Mouse (Mus musculus): ENCODE results near the gene Josd2. TPM values are rescaled to one million over a fixed set of nuclear protein-coding genes. Genes with fewer than 3 reads are reported as not detected.

Josd2 gene
- polyA plus RNA-seq, 1 experiment from 2014 or later, result 134 TPM

- Histone ChIP-seq H3K9ac (peak overlapping the region; percentile 75), H3K9me3 (replicated peaks) (no peaks in the 10 kb centered on the region), H3K36me3 (no peaks in the 10 kb centered on the region), H3K27me3 (0 out of 2 replicates have a peak, but pooled peaks cover 4% of the 10 kb centered on the region), H3K4me2 (peak overlapping the region; percentile 65), H3K4me1 (replicated peaks) (peaks cover 46% of the 10 kb centered on the region), H3K4me3 (peak overlapping the region; percentile 56), H3K27ac (peak overlapping the region; percentile 99)
- ATAC-seq (replicated peaks; ENCODE audit: insufficient number of reproducible peaks, insufficient read depth, low FRiP score, low read depth), result no peak
- 10% methylated on average over 4 of the region's 4 CpGs for WGBS
These were observed 6.6 kb downstream of the Josd2 start for GRCm38 (mm10) chr7:44474419-44474818.

- Histone ChIP-seq H3K4me3 (peak overlapping the region; percentile 56), H3K4me1 (replicated peaks) (peaks cover 39% of the 10 kb centered on the region), H3K27ac (peak overlapping the region; percentile 99), H3K9me3 (replicated peaks) (no peaks in the 10 kb centered on the region), H3K36me3 (no peaks in the 10 kb centered on the region), H3K9ac (peak overlapping the region; percentile 75), H3K4me2 (peak overlapping the region; percentile 65), H3K27me3 (0 out of 2 replicates have a peak, but pooled peaks cover 4% of the 10 kb centered on the region)
- 12% methylated on average over 5 of the region's 5 CpGs for WGBS
- no peak for ATAC-seq (replicated peaks; ENCODE audit: insufficient number of reproducible peaks, insufficient read depth, low FRiP score, low read depth)
These were observed 7.3 kb downstream of the Josd2 start for GRCm38 (mm10) chr7:44475046-44475614.

GRCm38 (mm10) chr7:44482836-44483435 is 15.2 kb downstream of the Josd2 start:
- no peaks in the 10 kb centered on the region for H3K9me3 ChIP-seq (replicated peaks)
- peak overlapping the region; percentile 70 for H3K4me2 ChIP-seq
- H3K4me1 ChIP-seq (replicated peaks), result peaks cover 33% of the 10 kb centered on the region
- H3K4me3 ChIP-seq, result peak overlapping the region; percentile 36
- H3K36me3 ChIP-seq, result no peaks in the 10 kb centered on the region
- H3K27me3 ChIP-seq, result no peaks in the 10 kb centered on the region
- WGBS, result 27% methylated on average over 3 of the region's 3 CpGs
- no peak overlapping the region; the same call in 1 of the 2 replicates for H3K9ac ChIP-seq
- peak overlapping the region; percentile 41 for H3K27ac ChIP-seq
- no peak for ATAC-seq (replicated peaks; ENCODE audit: insufficient number of reproducible peaks, insufficient read depth, low FRiP score, low read depth)

GRCm38 (mm10) chr7:44484109-44484508 is 16.3 kb downstream of the Josd2 start:
- ATAC-seq (replicated peaks; ENCODE audit: insufficient number of reproducible peaks, insufficient read depth, low FRiP score, low read depth), result no peak
- no peak overlapping the region for H3K9ac ChIP-seq
- H3K4me1 ChIP-seq (replicated peaks), result peaks cover 35% of the 10 kb centered on the region
- H3K27me3 ChIP-seq, result no peaks in the 10 kb centered on the region
- H3K4me2 ChIP-seq, result peak overlapping the region; percentile 44
- WGBS, result 100% methylated on average over 1 of the region's 1 CpGs
- H3K9me3 ChIP-seq (replicated peaks), result no peaks in the 10 kb centered on the region
- peak overlapping the region; percentile 62 for H3K27ac ChIP-seq
- H3K36me3 ChIP-seq, result 0 out of 2 replicates have a peak, but pooled peaks cover under 1% of the 10 kb centered on the region
- peak overlapping the region; percentile 20 for H3K4me3 ChIP-seq

GRCm38 (mm10) chr7:44484841-44485571 is 17.2 kb downstream of the Josd2 start:
- peak overlapping the region; percentile 62 for H3K27ac ChIP-seq
- H3K36me3 ChIP-seq, result peaks cover 8% of the 10 kb centered on the region; the same call in 1 of the 2 replicates
- H3K27me3 ChIP-seq, result no peaks in the 10 kb centered on the region
- peak overlapping the region; percentile 44 for H3K4me2 ChIP-seq
- peaks cover 36% of the 10 kb centered on the region for H3K4me1 ChIP-seq (replicated peaks)
- ATAC-seq (replicated peaks; ENCODE audit: insufficient number of reproducible peaks, insufficient read depth, low FRiP score, low read depth), result 0 out of 2 replicates have a peak, but pooled peaks have one; percentile 14
- WGBS, result 26% methylated on average over 5 of the region's 5 CpGs
- no peak overlapping the region; the same call in 1 of the 2 replicates for H3K4me3 ChIP-seq
- H3K9me3 ChIP-seq (replicated peaks), result no peaks in the 10 kb centered on the region
- H3K9ac ChIP-seq, result no peak overlapping the region

GRCm38 (mm10) chr7:44485572-44486195 is 17.9 kb downstream of the Josd2 start:
- ATAC-seq (replicated peaks; ENCODE audit: insufficient number of reproducible peaks, insufficient read depth, low FRiP score, low read depth), result no peak
- Histone ChIP-seq H3K36me3 (peaks cover 15% of the 10 kb centered on the region; the same call in 1 of the 2 replicates), H3K9ac (no peak overlapping the region), H3K27ac (peak overlapping the region; percentile 62), H3K4me2 (no peak overlapping the region), H3K4me3 (no peak overlapping the region), H3K27me3 (no peaks in the 10 kb centered on the region), H3K4me1 (replicated peaks) (peaks cover 41% of the 10 kb centered on the region), H3K9me3 (replicated peaks) (no peaks in the 10 kb centered on the region)
- 68% methylated on average over 7 of the region's 7 CpGs for WGBS

- H3K9me3 ChIP-seq (replicated peaks), result no peaks in the 10 kb centered on the region
- H3K4me2 ChIP-seq, result no peak overlapping the region
- H3K27me3 ChIP-seq, result no peaks in the 10 kb centered on the region
- H3K9ac ChIP-seq, result no peak overlapping the region
- H3K27ac ChIP-seq, result peak overlapping the region; percentile 67
- 41% methylated on average over 13 of the region's 13 CpGs for WGBS
- no peak for ATAC-seq (replicated peaks; ENCODE audit: insufficient number of reproducible peaks, insufficient read depth, low FRiP score, low read depth)
- peaks cover 29% of the 10 kb centered on the region; the same call in 1 of the 2 replicates for H3K36me3 ChIP-seq
- no peak overlapping the region for H3K4me3 ChIP-seq
- peaks cover 41% of the 10 kb centered on the region for H3K4me1 ChIP-seq (replicated peaks)
These were observed 19.3 kb downstream of the Josd2 start for GRCm38 (mm10) chr7:44486927-44487575.

- Histone ChIP-seq H3K4me2 (no peak overlapping the region), H3K27me3 (no peaks in the 10 kb centered on the region), H3K36me3 (peaks cover 37% of the 10 kb centered on the region), H3K9me3 (replicated peaks) (no peaks in the 10 kb centered on the region), H3K4me1 (replicated peaks) (peaks cover 32% of the 10 kb centered on the region), H3K27ac (no peak overlapping the region), H3K9ac (no peak overlapping the region), H3K4me3 (no peak overlapping the region)
- ATAC-seq (replicated peaks; ENCODE audit: insufficient number of reproducible peaks, insufficient read depth, low FRiP score, low read depth), result no peak
- WGBS, result 86% methylated on average over 7 of the region's 7 CpGs
These were observed 20.2 kb downstream of the Josd2 start for GRCm38 (mm10) chr7:44487936-44488335.

GRCm38 (mm10) chr7:44488545-44488944 is 20.8 kb downstream of the Josd2 start:
- WGBS, result 89% methylated on average over 8 of the region's 8 CpGs
- H3K4me3 ChIP-seq, result no peak overlapping the region
- H3K4me2 ChIP-seq, result no peak overlapping the region
- H3K9me3 ChIP-seq (replicated peaks), result no peaks in the 10 kb centered on the region
- no peak overlapping the region for H3K27ac ChIP-seq
- peaks cover 28% of the 10 kb centered on the region for H3K4me1 ChIP-seq (replicated peaks)
- H3K36me3 ChIP-seq, result peaks cover 40% of the 10 kb centered on the region
- no peak for ATAC-seq (replicated peaks; ENCODE audit: insufficient number of reproducible peaks, insufficient read depth, low FRiP score, low read depth)
- H3K27me3 ChIP-seq, result no peaks in the 10 kb centered on the region
- no peak overlapping the region for H3K9ac ChIP-seq

GRCm38 (mm10) chr7:44490281-44490680 is 22.5 kb downstream of the Josd2 start:
- H3K36me3 ChIP-seq, result peaks cover 40% of the 10 kb centered on the region
- H3K4me1 ChIP-seq (replicated peaks), result peaks cover 27% of the 10 kb centered on the region
- H3K27ac ChIP-seq, result no peak overlapping the region
- WGBS, result 75% methylated on average over 4 of the region's 4 CpGs
- H3K9me3 ChIP-seq (replicated peaks), result no peaks in the 10 kb centered on the region
- no peak; the same call in 1 of the 2 replicates for ATAC-seq (replicated peaks; ENCODE audit: insufficient number of reproducible peaks, insufficient read depth, low FRiP score, low read depth)
- H3K4me3 ChIP-seq, result no peak overlapping the region
- H3K9ac ChIP-seq, result peak overlapping the region; percentile 8; the same call in 1 of the 2 replicates
- no peak overlapping the region for H3K4me2 ChIP-seq
- no peaks in the 10 kb centered on the region for H3K27me3 ChIP-seq

Data from heart, embryonic 15.5 days (tissue).